Mouse (Mus musculus) forebrain, embryonic 14.5 days (tissue): ENCODE data around the gene Ppfibp1. TPM values are rescaled to one million over a fixed set of nuclear protein-coding genes. Genes with fewer than 3 reads are reported as not detected.

ENCODE experiments used
- ATAC-seq: fragments of 200-750 bp; cut with Nextera tagmentation; 2 replicates; pipeline ENCODE4 v1.8.0; 2017; ENCODE audit warnings: mild to moderate bottlenecking, moderate library complexity
- DNase-seq: peaks from one replicate; pipeline ENCODE4 v3.0.0-alpha.2; 2015; ENCODE audit warnings: low spot score
- H3K27ac ChIP-seq: fragments of 300-500 bp; sonication (generic); 2 replicates; pipeline ENCODE4 v1.5.1; 2014; ENCODE audit warnings: low read depth, mild to moderate bottlenecking, control low read depth, low read length, moderate library complexity
- H3K27me3 ChIP-seq: fragments of 300-500 bp; sonication (generic); replicated peaks from 2 replicates; pipeline ENCODE4 v1.6.1; 2014; ENCODE audit warnings: low read length, control low read depth, mixed read lengths; ENCODE audit not compliant: control insufficient read depth, insufficient read depth
- H3K36me3 ChIP-seq: fragments of 300-500 bp; sonication (generic); 2 replicates; pipeline ENCODE4 v1.6.1; 2014; ENCODE audit warnings: low read length, control low read depth; ENCODE audit not compliant: control insufficient read depth, insufficient read depth
- H3K4me1 ChIP-seq: fragments of 300-500 bp; sonication (generic); 2 replicates; pipeline ENCODE4 v1.6.1; 2014; ENCODE audit warnings: antibody characterized with exemption, low read length, control low read depth; ENCODE audit not compliant: control insufficient read depth, insufficient read depth
- H3K4me2 ChIP-seq: fragments of 300-500 bp; sonication (generic); 2 replicates; pipeline ENCODE4 v1.6.1; 2014; ENCODE audit warnings: mild to moderate bottlenecking, control low read depth, low read length
- H3K4me3 ChIP-seq: fragments of 300-500 bp; sonication (generic); 2 replicates; pipeline ENCODE4 v1.5.1; 2014; ENCODE audit warnings: low read depth, low read length, control low read depth
- H3K9ac ChIP-seq: fragments of 300-500 bp; sonication (generic); 2 replicates; pipeline ENCODE4 v1.6.1; 2014; ENCODE audit warnings: mild to moderate bottlenecking, low read length, control low read depth, moderate library complexity
- H3K9me3 ChIP-seq: fragments of 300-500 bp; sonication (generic); replicated peaks from 2 replicates; pipeline ENCODE4 v1.6.1; 2016; ENCODE audit warnings: low read length, control low read depth, mixed read lengths; ENCODE audit not compliant: control insufficient read depth
- WGBS: fragments of 180-500 bp; shearing (Covaris S2); extraction: QIAGEN DNeasy Blood & Tissue Kit; methylation state at CpG from one replicate; pipeline ENCODE4 v1.1.7; 2014; 5-methylcytosine and 5-hydroxymethylcytosine counted together
- polyA plus RNA-seq: library from polyadenylated mRNA; unstranded; fragments of >200 nt; fragmentation: Nextera tagmentation; extraction: Ambion mirVana; gene quantifications from 2 replicates; pipeline ENCODE4 v1.2.1, GENCODE M21; 2014

Gene Ppfibp1
- polyA plus RNA-seq, 1 experiment from 2014 or later, result 10.9 TPM

DNA sequence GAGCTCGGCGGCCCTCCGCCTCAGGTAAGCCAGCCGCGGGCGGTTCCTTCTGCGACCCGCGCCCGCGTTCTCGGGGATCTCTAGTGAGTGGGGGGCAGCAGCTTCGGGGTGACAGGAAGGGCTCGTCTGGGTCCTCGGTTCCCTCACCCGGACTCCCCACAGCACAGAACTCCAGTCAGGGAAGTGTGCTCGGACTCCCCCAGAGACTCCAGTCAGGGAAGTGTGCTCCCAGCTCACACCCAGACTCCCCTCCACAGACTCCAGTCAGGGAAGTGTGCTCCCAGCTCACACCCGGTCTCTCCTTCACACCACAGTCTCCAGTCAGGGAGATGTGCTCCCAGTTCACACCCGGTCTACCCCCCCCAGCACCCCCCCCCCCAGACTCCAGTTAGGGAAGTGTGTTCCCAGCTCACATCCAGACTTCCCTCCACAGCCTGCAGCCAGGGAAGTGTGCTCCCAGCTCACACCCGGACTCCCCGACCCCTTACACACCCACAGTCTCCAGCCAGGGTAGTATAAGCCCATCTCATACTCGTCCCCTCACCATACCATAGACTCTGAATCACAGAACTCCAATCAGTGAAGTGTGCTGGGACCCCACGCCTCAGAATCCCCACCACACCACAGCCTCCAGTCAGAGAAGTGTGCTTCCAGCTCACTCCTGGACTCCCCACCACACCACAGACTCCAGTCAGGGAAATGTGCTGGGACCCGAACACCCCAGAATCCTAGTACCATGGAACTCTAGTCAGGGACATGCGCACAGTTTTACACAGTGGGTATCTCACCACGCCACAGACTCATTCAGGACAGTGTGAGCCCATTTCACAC, 588 bp downstream of the Ppfibp1 start:
- WGBS, result 12% methylated on average over 24 of the region's 26 CpGs
- Histone ChIP-seq H3K27me3 (no peaks in the 10 kb centered on the region; the same call in 1 of the 2 replicates), H3K9me3 (no peaks in the 10 kb centered on the region), H3K4me2 (peak overlapping the region; percentile 84), H3K4me1 (peaks cover 2% of the 10 kb centered on the region; the same call in 1 of the 2 replicates), H3K4me3 (peak overlapping the region; percentile 70), H3K9ac (peak overlapping the region; percentile 75), H3K36me3 (no peaks in the 10 kb centered on the region), H3K27ac (no peak overlapping the region)
- peak; percentile 68 for ATAC-seq
- DNase-seq, result no peak

DNA sequence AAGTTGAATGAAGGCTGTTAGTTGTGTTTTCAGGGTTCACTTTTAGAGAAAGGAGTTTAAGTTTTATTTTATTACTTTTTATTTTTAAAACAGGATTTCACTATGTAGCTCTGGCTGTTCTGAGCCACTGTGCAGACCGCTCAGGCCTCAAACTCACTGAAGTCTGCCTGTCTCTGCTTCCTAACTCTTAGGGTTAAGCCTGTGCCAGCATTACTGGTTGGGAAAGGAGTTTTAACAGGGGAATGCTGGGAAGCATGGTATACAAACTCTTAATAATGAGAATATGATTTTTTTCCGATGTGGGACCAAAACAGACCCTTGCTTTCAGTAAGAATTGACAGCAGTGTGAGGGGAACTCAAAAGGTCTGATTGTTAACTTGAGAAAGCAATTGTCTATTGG, 1.9 kb downstream of the Ppfibp1 start:
- Histone ChIP-seq H3K27me3 (no peaks in the 10 kb centered on the region; the same call in 1 of the 2 replicates), H3K27ac (no peak overlapping the region), H3K9me3 (no peaks in the 10 kb centered on the region), H3K4me3 (no peak overlapping the region), H3K36me3 (no peaks in the 10 kb centered on the region), H3K4me2 (0 out of 2 replicates have a peak overlapping the region, but pooled peaks have one; percentile 9), H3K4me1 (peaks cover 2% of the 10 kb centered on the region; the same call in 1 of the 2 replicates), H3K9ac (no peak overlapping the region)
- WGBS, result 45% methylated on average over 2 of the region's 2 CpGs
- no peak for DNase-seq
- no peak for ATAC-seq

DNA sequence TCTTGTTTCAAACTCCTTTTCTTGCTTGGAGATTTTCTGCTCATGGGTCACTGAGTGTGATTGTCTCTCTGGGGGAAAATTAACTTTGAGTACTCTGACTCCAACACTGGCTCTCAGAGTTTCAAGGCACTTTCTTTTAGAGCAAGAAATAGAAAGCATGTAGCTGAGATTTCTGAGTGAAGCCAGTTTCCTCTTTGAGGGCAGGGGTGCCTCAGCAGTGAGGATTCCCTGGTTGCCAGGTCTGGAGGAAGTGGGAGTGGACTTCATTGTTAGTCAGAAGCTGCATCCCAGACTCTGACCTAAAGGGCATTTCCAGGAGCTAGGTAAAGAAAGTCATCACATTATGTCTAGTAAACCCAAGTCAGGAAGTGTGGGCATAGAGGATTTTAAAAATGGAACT, 2.3 kb downstream of the Ppfibp1 start:
- Histone ChIP-seq H3K4me2 (0 out of 2 replicates have a peak overlapping the region, but pooled peaks have one; percentile 9), H3K4me1 (peaks cover 2% of the 10 kb centered on the region; the same call in 1 of the 2 replicates), H3K27ac (no peak overlapping the region), H3K4me3 (no peak overlapping the region), H3K36me3 (no peaks in the 10 kb centered on the region), H3K9me3 (no peaks in the 10 kb centered on the region), H3K27me3 (no peaks in the 10 kb centered on the region; the same call in 1 of the 2 replicates), H3K9ac (0 out of 2 replicates have a peak overlapping the region, but pooled peaks have one; percentile 17)
- DNase-seq (no peak), ATAC-seq (no peak)

DNA sequence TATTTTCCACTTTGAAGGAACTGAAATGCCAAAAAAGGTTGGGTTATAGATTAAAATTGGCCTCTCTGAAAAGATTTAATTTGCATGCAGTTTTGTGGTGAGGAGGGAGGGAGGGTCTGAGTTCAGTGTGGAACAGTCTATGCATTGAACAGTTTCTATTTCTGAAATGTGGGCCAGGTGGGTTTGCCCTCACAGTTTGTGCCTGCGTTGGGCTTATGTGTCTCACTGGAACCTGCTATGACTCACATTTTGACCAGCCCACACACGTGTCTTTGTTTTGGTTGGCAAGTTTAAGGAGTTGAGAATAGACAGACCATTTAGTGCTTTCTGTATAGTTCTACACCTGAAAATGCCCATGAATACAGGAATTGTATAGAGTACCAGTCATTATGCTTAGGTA, 5.6 kb downstream of the Ppfibp1 start:
- no peak for ATAC-seq
- Histone ChIP-seq H3K27me3 (no peaks in the 10 kb centered on the region), H3K9me3 (no peaks in the 10 kb centered on the region), H3K4me3 (no peak overlapping the region), H3K9ac (no peak overlapping the region), H3K36me3 (no peaks in the 10 kb centered on the region), H3K4me1 (peaks cover 2% of the 10 kb centered on the region; the same call in 1 of the 2 replicates), H3K4me2 (no peak overlapping the region), H3K27ac (no peak overlapping the region)
- WGBS, result 81% methylated on average over 2 of the region's 2 CpGs
- DNase-seq, result no peak

DNA sequence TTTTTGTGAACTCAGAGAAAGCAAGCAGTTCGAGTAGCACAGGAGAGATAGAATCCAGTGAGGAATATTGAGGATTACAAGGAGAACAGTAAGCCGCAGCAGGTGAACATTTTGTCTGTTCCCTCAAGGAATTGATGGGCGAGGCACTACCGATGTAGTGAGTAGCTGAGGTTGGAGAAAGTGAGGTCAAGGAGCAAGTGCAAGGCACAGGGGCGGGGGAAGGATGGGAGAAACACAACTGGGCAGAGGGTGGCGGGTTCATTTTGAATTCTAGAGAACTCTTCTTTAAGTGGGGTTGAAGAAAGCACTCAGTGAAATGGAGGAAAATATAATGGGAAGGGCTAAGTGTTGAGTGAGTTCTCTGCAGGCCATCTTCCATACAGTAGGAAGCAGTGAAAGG, 10.4 kb downstream of the Ppfibp1 start:
- Histone ChIP-seq H3K4me3 (no peak overlapping the region), H3K4me1 (no peaks in the 10 kb centered on the region), H3K27ac (no peak overlapping the region), H3K27me3 (no peaks in the 10 kb centered on the region), H3K36me3 (no peaks in the 10 kb centered on the region), H3K9me3 (no peaks in the 10 kb centered on the region), H3K4me2 (no peak overlapping the region), H3K9ac (no peak overlapping the region)
- DNase-seq (no peak), ATAC-seq (no peak)
- 82% methylated on average over 6 of the region's 6 CpGs for WGBS

DNA sequence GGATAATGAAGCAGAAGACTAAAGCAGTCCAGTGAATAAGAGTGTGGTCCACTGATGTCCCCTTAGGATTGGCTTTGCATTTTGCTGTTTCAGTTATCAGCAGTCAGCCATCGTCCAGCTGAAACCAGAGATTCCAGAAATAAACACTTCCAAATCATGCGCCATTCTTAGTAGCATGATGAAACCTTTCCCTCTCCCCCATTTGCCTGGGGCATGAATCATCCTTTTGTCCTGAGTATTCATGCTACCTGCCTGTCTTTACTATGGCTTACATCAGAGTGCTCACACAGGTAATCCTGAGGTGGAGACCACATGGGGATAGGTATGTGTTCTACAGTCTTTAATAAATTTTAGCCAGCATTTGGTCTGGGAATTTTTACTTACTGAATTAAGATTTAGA, 11.4 kb downstream of the Ppfibp1 start:
- no peaks in the 10 kb centered on the region for H3K36me3 ChIP-seq
- H3K9ac ChIP-seq, result no peak overlapping the region
- no peak overlapping the region for H3K4me3 ChIP-seq
- WGBS, result 97% methylated on average over 2 of the region's 2 CpGs
- H3K27me3 ChIP-seq, result no peaks in the 10 kb centered on the region
- H3K27ac ChIP-seq, result no peak overlapping the region
- H3K4me2 ChIP-seq, result no peak overlapping the region
- ATAC-seq (no peak), DNase-seq (no peak)
- H3K4me1 ChIP-seq, result no peaks in the 10 kb centered on the region
- no peaks in the 10 kb centered on the region for H3K9me3 ChIP-seq

DNA sequence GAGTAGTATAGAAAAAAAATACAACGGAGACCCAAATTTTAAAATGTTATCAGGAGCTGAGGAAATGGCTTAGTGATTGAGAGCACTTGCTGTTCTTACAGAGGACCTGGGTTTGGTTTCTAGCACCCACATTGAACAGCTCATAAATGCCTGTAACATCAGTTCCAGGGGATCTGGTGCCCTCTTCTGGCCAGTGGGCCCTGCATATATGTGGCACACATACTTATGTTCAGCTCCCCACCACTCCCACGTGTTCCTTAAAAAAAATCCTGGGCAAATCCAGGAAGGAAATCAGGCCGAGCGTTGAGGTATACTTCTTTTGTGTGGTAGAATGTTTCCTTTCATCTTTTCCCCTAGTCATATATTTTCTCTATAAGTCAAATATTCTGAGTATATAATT, 13.6 kb downstream of the Ppfibp1 start:
- Histone ChIP-seq H3K27me3 (no peaks in the 10 kb centered on the region), H3K27ac (no peak overlapping the region), H3K4me3 (no peak overlapping the region), H3K4me1 (peaks cover 2% of the 10 kb centered on the region; the same call in 1 of the 2 replicates), H3K4me2 (no peak overlapping the region), H3K9me3 (no peaks in the 10 kb centered on the region), H3K9ac (no peak overlapping the region), H3K36me3 (no peaks in the 10 kb centered on the region)
- no peak for ATAC-seq
- DNase-seq, result no peak
- WGBS, result 94% methylated on average over 4 of the region's 4 CpGs

DNA sequence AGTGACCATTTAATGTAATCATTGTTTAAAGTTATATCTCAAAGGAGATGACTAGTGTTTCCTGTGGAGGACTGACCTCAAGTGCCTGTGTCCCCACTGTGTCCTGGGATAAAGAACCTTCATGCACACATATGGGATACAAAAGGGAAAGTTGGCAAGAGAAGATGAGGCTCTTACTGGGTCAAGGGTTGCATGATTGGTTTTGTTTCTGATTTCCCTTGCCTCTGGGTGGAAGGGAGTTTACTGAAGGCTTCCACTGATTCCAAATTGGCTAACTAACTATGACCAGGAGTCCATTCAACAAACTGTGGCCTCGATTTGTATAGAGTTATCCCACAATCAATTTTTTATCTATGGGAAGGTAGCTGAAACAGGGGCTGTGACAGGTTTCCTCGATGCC, 15.3 kb downstream of the Ppfibp1 start:
- Histone ChIP-seq H3K4me1 (peaks cover 2% of the 10 kb centered on the region; the same call in 1 of the 2 replicates), H3K4me3 (no peak overlapping the region), H3K27ac (no peak overlapping the region), H3K27me3 (no peaks in the 10 kb centered on the region), H3K9me3 (no peaks in the 10 kb centered on the region), H3K36me3 (no peaks in the 10 kb centered on the region), H3K4me2 (no peak overlapping the region), H3K9ac (no peak overlapping the region)
- WGBS, result 86% methylated on average over 2 of the region's 2 CpGs
- no peak for DNase-seq
- no peak for ATAC-seq

DNA sequence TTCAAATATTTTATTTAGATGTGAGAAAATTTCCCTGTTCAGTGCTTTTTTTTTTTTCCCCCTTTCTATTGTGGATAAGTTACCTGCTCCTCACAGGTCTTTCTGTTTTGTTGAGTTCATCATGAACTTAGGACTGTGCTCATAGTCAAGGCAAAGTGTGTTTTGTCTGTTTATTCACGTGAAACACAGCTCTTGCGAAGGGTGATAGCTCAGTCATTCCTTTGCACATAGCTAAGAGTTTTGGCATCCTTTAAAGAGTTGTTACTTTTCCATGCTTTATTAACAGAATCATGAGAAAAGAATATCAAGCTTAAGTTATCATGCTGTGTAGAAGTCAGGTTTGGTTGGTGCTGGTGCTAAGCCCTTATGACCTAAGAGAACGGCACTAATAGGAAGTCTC, 16.4 kb downstream of the Ppfibp1 start:
- DNase-seq, result no peak
- no peak overlapping the region for H3K27ac ChIP-seq

More for the DNA sequence above, 16.4 kb downstream of the Ppfibp1 start:
- Histone ChIP-seq H3K9ac (no peak overlapping the region), H3K4me1 (peaks cover 2% of the 10 kb centered on the region; the same call in 1 of the 2 replicates), H3K4me3 (no peak overlapping the region), H3K4me2 (no peak overlapping the region), H3K9me3 (no peaks in the 10 kb centered on the region), H3K36me3 (no peaks in the 10 kb centered on the region), H3K27me3 (no peaks in the 10 kb centered on the region)
- ATAC-seq, result no peak
- WGBS, result 88% methylated on average over 3 of the region's 3 CpGs
